Mouse (Mus musculus) CD8-positive naive resting alpha-beta T cell, adult 2 months (primary cell): ENCODE measurements around the gene Kdm1b.

Experiments
- DNase-seq, 2 experiments: peaks; one replicate each; pipeline ENCODE4 v3.0.0; 2022; ENCODE audit warnings: low read depth in 2 of 2, low spot score in 2 of 2

Gene Kdm1b

GRCm38 (mm10) chr13:47106580-47106888 is 63.2 kb downstream of the Kdm1b start:
- DNase-seq = peak in 1 of 2 experiments; percentile 50

GRCm38 (mm10) chr13:47109239-47109638 is 65.9 kb downstream of the Kdm1b start:
- DNase-seq = no peak

- DNase-seq = no peak
Measured at GRCm38 (mm10) chr13:47111185-47111584, 67.9 kb downstream of the Kdm1b start.

- no peak for DNase-seq
Measured at GRCm38 (mm10) chr13:47112056-47112455, 68.8 kb downstream of the Kdm1b start.

- DNase-seq = no peak
Measured at GRCm38 (mm10) chr13:47112924-47113323, 69.6 kb downstream of the Kdm1b start.

- no peak for DNase-seq
Measured at GRCm38 (mm10) chr13:47116000-47116399, 72.7 kb downstream of the Kdm1b start.

GRCm38 (mm10) chr13:47121333-47121889 is 78.1 kb downstream of the Kdm1b start:
- DNase-seq = no peak

GRCm38 (mm10) chr13:47122537-47123430 is 79.5 kb downstream of the Kdm1b start, which contains the start of gene Rnf144b:
Rnf144b (plus strand) TSS chr13:47122656.
- DNase-seq = peak; percentile 43 to 56

GRCm38 (mm10) chr13:47124449-47124848 is 81.2 kb downstream of the Kdm1b start:
- DNase-seq = no peak

GRCm38 (mm10) chr13:47124986-47125385 is 81.7 kb downstream of the Kdm1b start:
- no peak for DNase-seq

- no peak for DNase-seq
Measured at GRCm38 (mm10) chr13:47125595-47125994, 82.3 kb downstream of the Kdm1b start.

- no peak for DNase-seq
Measured at GRCm38 (mm10) chr13:47129090-47129489, 85.8 kb downstream of the Kdm1b start.

- DNase-seq = no peak
Measured at GRCm38 (mm10) chr13:47133058-47133457, 89.8 kb downstream of the Kdm1b start.

GRCm38 (mm10) chr13:47134836-47135235 is 91.5 kb downstream of the Kdm1b start:
- no peak for DNase-seq
